ENCODE assay signal across 8 mouse cellular contexts in genomic region chr10:79988506-79989271, GRCm38 (mm10). TPM values are rescaled to one million over a fixed set of nuclear protein-coding genes. Genes with fewer than 3 reads are reported as not detected.
A peak's percentile ranks its signal among the peaks of the same experiment; 100 is the strongest.
DNase-seq lines count a peak whose midpoint lies in the region; ATAC-seq lines count a peak whose summit lies in the region.

Gene Cnn2, plus strand, starts transcription at chr10:79988584.

- H3K9ac ChIP-seq in embryonic facial prominence, embryonic 14.5 days (ENCODE audit: low read depth, low read length) = peak within 1 kb of the TSS; percentile 86
- H3K9ac ChIP-seq in heart, embryonic 15.5 days = peak within 1 kb of the TSS; percentile 82

- peak within 1 kb of the TSS; percentile 82 for H3K4me3 ChIP-seq in embryonic facial prominence, embryonic 14.5 days (ENCODE audit: low read depth, low read length)
- peak within 1 kb of the TSS; percentile 74 for H3K4me3 ChIP-seq in heart, embryonic 15.5 days
- peak within 1 kb of the TSS; percentile 21; the same call in 1 of the 2 replicates for H3K4me3 ChIP-seq in macrophage (ENCODE audit: inconsistent target)

- H3K36me3 ChIP-seq in embryonic facial prominence, embryonic 14.5 days (ENCODE audit: control insufficient read depth, insufficient read depth, low read length) = peaks cover 30% of the 10 kb centered on the region
- peaks cover 29% of the 10 kb centered on the region for H3K36me3 ChIP-seq in heart, embryonic 15.5 days
- no peaks in the 10 kb centered on the region for H3K36me3 ChIP-seq in macrophage (ENCODE audit: inconsistent target)

- peaks cover 1% of the 10 kb centered on the region for H3K79me2 ChIP-seq in macrophage (ENCODE audit: inconsistent target)

- peak; percentile 13; the same call in 1 of the 2 replicates for ATAC-seq in embryonic facial prominence, embryonic 14.5 days (ENCODE audit: low read depth)
- peak; percentile 14; the same call in 1 of the 2 replicates for ATAC-seq in heart, embryonic 15.5 days (replicated peaks; ENCODE audit: insufficient number of reproducible peaks, insufficient read depth, low FRiP score, low read depth)

- 0 out of 2 replicates have a peak, but pooled peaks cover 5% of the 10 kb centered on the region for H3K9me3 ChIP-seq in embryonic facial prominence, embryonic 14.5 days (ENCODE audit: control insufficient read depth, low read length)
- no peaks in the 10 kb centered on the region for H3K9me3 ChIP-seq in heart, embryonic 15.5 days (replicated peaks)

- H3K4me1 ChIP-seq in embryonic facial prominence, embryonic 14.5 days (ENCODE audit: control insufficient read depth, insufficient read depth, low read length) = peaks cover 34% of the 10 kb centered on the region
- H3K4me1 ChIP-seq in heart, embryonic 15.5 days (replicated peaks) = peaks cover 51% of the 10 kb centered on the region

- WGBS in embryonic facial prominence, embryonic 14.5 days = 1% methylated on average over 25 of the region's 59 CpGs
- under 1% methylated on average over 59 of the region's 59 CpGs for WGBS in heart, embryonic 15.5 days
- WGBS in macrophage (ENCODE audit: missing documents) = 4% methylated on average over 59 of the region's 59 CpGs

- intact Hi-C loops in left cerebral cortex, postnatal 36 days (cut with DNase I) = no loop called here

- peak within 1 kb of the TSS; percentile 99 for H3K27ac ChIP-seq in embryonic facial prominence, embryonic 14.5 days (replicated peaks; ENCODE audit: low read depth, low read length)
- H3K27ac ChIP-seq in heart, embryonic 15.5 days = peak within 1 kb of the TSS; percentile 92
- H3K27ac ChIP-seq in macrophage = no peak within 1 kb of the TSS

- H3K27me3 ChIP-seq in embryonic facial prominence, embryonic 14.5 days (replicated peaks; ENCODE audit: control insufficient read depth, insufficient read depth, low read length) = no peaks in the 10 kb centered on the region
- H3K27me3 ChIP-seq in heart, embryonic 15.5 days = no peaks in the 10 kb centered on the region

- DNase-seq in frontal cortex, adult 2 months (ENCODE audit: extremely low spot score in 1 of 2, low spot score in 1 of 2) = no peak
- no peak for DNase-seq in frontal cortex, postnatal 14 days (ENCODE audit: low spot score in 2 of 2)
- DNase-seq in embryonic facial prominence, embryonic 14.5 days (ENCODE audit: low spot score) = peak; percentile 92
- peak; percentile 89 for DNase-seq in kidney, postnatal 10 days
- peak; percentile 68 to 77 for DNase-seq in spleen, adult 18-20 months
- DNase-seq in left cerebral cortex, postnatal 36 days (ENCODE audit: low spot score in 2 of 2) = no peak

- H3K4me2 ChIP-seq in embryonic facial prominence, embryonic 14.5 days (ENCODE audit: low read depth, low read length) = peak within 1 kb of the TSS; percentile 97
- peak within 1 kb of the TSS; percentile 75 for H3K4me2 ChIP-seq in heart, embryonic 15.5 days

RNA-seq across cellular contexts. Expression of gene Cnn2, which starts in this region (rescaled TPM):
- polyA plus RNA-seq in frontal cortex, adult 2 months (2012; rRNA removed) = 9.8 and 10.4 TPM in 2 replicates
- 293 and 304 TPM in 2 replicates for polyA plus RNA-seq in embryonic facial prominence, embryonic 14.5 days (2014; fragmentation: Nextera tagmentation; extraction: Ambion mirVana)
- 208 and 243 TPM in 2 replicates for polyA plus RNA-seq in heart, embryonic 15.5 days (2015; fragmentation: Nextera tagmentation; extraction: Ambion mirVana)
- 10 to 100 TPM in 1 of 26 experiments, 1 to 10 TPM in 15, under 1 TPM in 10; 0.44 to 23.6 (median 1.4) TPM for total RNA-seq in macrophage (2018; cell fraction: chromatin; rRNA removed)
- total RNA-seq in macrophage (2018; cell fraction: cytosol; rRNA removed) = 1 to 10 TPM; 2.0 to 8.6 (median 4.4) TPM
- total RNA-seq in macrophage (2018; cell fraction: nucleus; rRNA removed) = 1 to 10 TPM in 24 of 26 experiments, under 1 TPM in 2; 0.29 to 5.9 (median 2.2) TPM
- polyA plus RNA-seq in macrophage (2018) = 4.0 to 9.8 TPM (median 4.7 TPM) in 3 replicates
- total RNA-seq in left cerebral cortex, postnatal 36 days (2021) = 1 to 10 TPM; 4.7 to 7.6 TPM

Comparison
In these comparisons a context has a peak if more than half of its experiments do, and no peak if none do; other contexts are left out.
1. RNA of gene Cnn2 (polyA plus RNA-seq): 293 to 304 TPM in embryonic facial prominence, embryonic 14.5 days and 208 to 243 TPM in heart, embryonic 15.5 days; 9.8 to 10.4 TPM in frontal cortex, adult 2 months and 4.0 to 9.8 TPM in macrophage; every median in the first group is over 10 times any median in the second.
2. DNase-seq: peak in embryonic facial prominence, embryonic 14.5 days (single experiment), kidney, postnatal 10 days (single experiment) and spleen, adult 18-20 months (2 of 2); none in frontal cortex, adult 2 months (0 of 2), frontal cortex, postnatal 14 days (0 of 2) and left cerebral cortex, postnatal 36 days (0 of 2).
3. H3K4me3 ChIP-seq: peak in every context shown above with its lines; median percentile 82 in embryonic facial prominence, embryonic 14.5 days; 74 in heart, embryonic 15.5 days; 21 in macrophage.